ENCODE assay signal across 13 mouse cellular contexts in the genomic region with DNA sequence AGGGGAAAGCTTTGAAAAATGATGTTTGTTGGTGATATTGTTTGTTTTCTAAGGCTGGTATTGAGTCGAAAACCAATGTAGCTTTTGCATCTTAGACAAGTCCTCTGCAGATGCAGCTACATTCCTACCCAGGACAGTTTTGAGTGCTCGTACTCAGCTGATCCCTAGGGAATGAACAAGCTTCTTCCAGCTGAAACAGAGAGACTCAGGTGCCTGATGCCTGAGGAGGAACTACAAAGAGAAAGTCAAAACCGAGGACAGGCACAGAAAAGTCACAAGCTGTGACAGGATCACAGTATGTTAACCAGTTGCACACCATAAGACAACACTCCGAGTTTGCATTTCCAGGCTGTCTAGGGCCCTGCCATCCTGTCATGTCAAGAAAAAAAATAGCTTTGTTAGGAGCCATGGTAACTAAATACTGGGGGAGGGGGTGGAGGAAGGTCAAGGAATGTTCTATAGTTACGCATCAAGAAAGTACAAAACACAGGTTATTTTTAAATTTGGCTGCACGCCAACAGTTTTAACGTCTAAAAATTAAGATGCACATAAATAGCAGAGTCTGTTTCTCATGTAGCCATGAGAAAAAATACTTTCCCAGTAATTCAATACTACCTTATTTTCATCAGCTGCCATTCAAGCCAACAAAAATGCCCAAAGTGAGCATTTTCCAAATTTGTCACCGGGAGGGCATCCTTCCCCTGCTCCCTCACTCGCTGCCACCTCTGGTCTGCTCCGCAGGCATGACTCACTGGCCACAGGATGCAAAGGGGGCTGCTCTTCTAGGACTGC.
A peak's percentile ranks its signal among the peaks of the same experiment; 100 is the strongest.
DNase-seq lines count a peak whose midpoint lies in the region; ATAC-seq and TF ChIP-seq lines count a peak whose summit lies in the region.
"Had no signal": no experiment of that assay in that cellular context is flagged by ENCODE, and none has a peak within 500 bp of the region (broad histone marks: within the 10 kb centered on the region; RNA-seq: fewer than 3 reads in every experiment).

No protein-coding gene starts in this region.

- 28% methylated on average over 10 of the region's 10 CpGs for WGBS in heart, embryonic 15.5 days
- 64% methylated on average over 10 of the region's 10 CpGs for WGBS in midbrain, embryonic 11.5 days
- WGBS in midbrain, embryonic 10.5 days, result 72% methylated on average over 10 of the region's 10 CpGs
- WGBS in cerebellum, adult 2 months, result 32% methylated on average over 10 of the region's 10 CpGs

- H3K4me3 ChIP-seq in heart, embryonic 15.5 days, result no peak overlapping the region
- H3K4me3 ChIP-seq in midbrain, embryonic 11.5 days (ENCODE audit: low read depth, low read length), result no peak overlapping the region
- no peak overlapping the region for H3K4me3 ChIP-seq in midbrain, embryonic 10.5 days
- H3K4me3 ChIP-seq in cerebellum, adult 2 months (replicated peaks; ENCODE audit: insufficient read depth, low read depth, low read length), result no peak overlapping the region
- H3K4me3 ChIP-seq: myocyte had no signal

- peak overlapping the region; percentile 29 for H3K4me2 ChIP-seq in heart, embryonic 15.5 days
- no peak overlapping the region for H3K4me2 ChIP-seq in midbrain, embryonic 11.5 days

- H3K9ac ChIP-seq in heart, embryonic 15.5 days, result peak overlapping the region; percentile 33; the same call in 1 of the 2 replicates
- H3K9ac ChIP-seq in midbrain, embryonic 11.5 days (ENCODE audit: low read length), result no peak overlapping the region
- H3K9ac ChIP-seq: liver, postnatal 0 days had no signal

- H3K27me3 ChIP-seq in heart, embryonic 15.5 days, result no peaks in the 10 kb centered on the region
- no peaks in the 10 kb centered on the region for H3K27me3 ChIP-seq in midbrain, embryonic 11.5 days (ENCODE audit: control insufficient read depth, insufficient read depth, low read length)
- no peaks in the 10 kb centered on the region for H3K27me3 ChIP-seq in midbrain, embryonic 10.5 days (ENCODE audit: low read depth, poor library complexity, severe bottlenecking)
- no peaks in the 10 kb centered on the region for H3K27me3 ChIP-seq in cerebellum, adult 2 months (ENCODE audit: control insufficient read depth, insufficient read depth, low read length)

- no peak for TF ChIP-seq CTCF in cerebellum, adult 2 months (IDR thresholded peaks at IDR 0.05; ENCODE audit: borderline replicate concordance, insufficient read depth, low read depth, low read length)

- DNase-seq in adrenal gland, postnatal 36 days, result peak; percentile 33 to 41
- no peak for DNase-seq in adrenal gland, adult 8-10 months
- DNase-seq in heart, postnatal 4 days, result no peak
- peak; percentile 82 for DNase-seq in midbrain, embryonic 11.5 days (ENCODE audit: low spot score, missing footprints)
- no peak for DNase-seq in midbrain, embryonic 10.5 days (ENCODE audit: low spot score)
- DNase-seq in cerebellum, adult 2 months, result no peak
- DNase-seq: cerebellum, adult 11 months; gastrocnemius, postnatal 14 days; liver, postnatal 0 days had no signal

- H3K9me3 ChIP-seq in heart, embryonic 15.5 days (replicated peaks), result no peaks in the 10 kb centered on the region
- H3K9me3 ChIP-seq in midbrain, embryonic 11.5 days (ENCODE audit: control insufficient read depth, low read length), result no peaks in the 10 kb centered on the region
- H3K9me3 ChIP-seq in midbrain, embryonic 10.5 days (replicated peaks), result no peaks in the 10 kb centered on the region

- no peak for TF ChIP-seq POLR2A in cerebellum, adult 2 months (IDR thresholded peaks at IDR 0.05; ENCODE audit: borderline replicate concordance, insufficient read depth, low read length)

- H3K36me3 ChIP-seq in heart, embryonic 15.5 days, result no peaks in the 10 kb centered on the region
- H3K36me3 ChIP-seq in midbrain, embryonic 11.5 days (ENCODE audit: control insufficient read depth, insufficient read depth, low read length), result no peaks in the 10 kb centered on the region
- no peaks in the 10 kb centered on the region for H3K36me3 ChIP-seq in midbrain, embryonic 10.5 days

- H3K27ac ChIP-seq in heart, embryonic 15.5 days, result peak overlapping the region; percentile 66
- no peak overlapping the region for H3K27ac ChIP-seq in midbrain, embryonic 11.5 days (ENCODE audit: low read depth, low read length)
- H3K27ac ChIP-seq in midbrain, embryonic 10.5 days (replicated peaks), result no peak overlapping the region
- no peak overlapping the region for H3K27ac ChIP-seq in cerebellum, adult 2 months (ENCODE audit: insufficient read depth, low read length)

- ATAC-seq in heart, embryonic 15.5 days (replicated peaks; ENCODE audit: insufficient number of reproducible peaks, insufficient read depth, low FRiP score, low read depth), result no peak
- ATAC-seq in midbrain, embryonic 11.5 days (ENCODE audit: low FRiP score), result peak; percentile 31; the same call in 1 of the 2 replicates
- ATAC-seq in monocyte, adult 5-6 weeks (replicated peaks; ENCODE audit: insufficient number of reproducible peaks, low FRiP score, low TSS enrichment, poor library complexity, severe bottlenecking), result no peak
- ATAC-seq: intestine, postnatal 0 days; liver, postnatal 0 days had no signal

- peaks cover 60% of the 10 kb centered on the region for H3K4me1 ChIP-seq in heart, embryonic 15.5 days (replicated peaks)
- H3K4me1 ChIP-seq in midbrain, embryonic 11.5 days (ENCODE audit: control insufficient read depth, insufficient read depth, low read length), result no peaks in the 10 kb centered on the region
- H3K4me1 ChIP-seq in midbrain, embryonic 10.5 days, result peaks cover 26% of the 10 kb centered on the region
- H3K4me1 ChIP-seq in cerebellum, adult 2 months (ENCODE audit: control insufficient read depth, insufficient read depth, low read length), result no peaks in the 10 kb centered on the region

Comparison
In these comparisons a context has a peak if more than half of its experiments do, and no peak if none do; other contexts are left out.
1. DNase-seq: peak in adrenal gland, postnatal 36 days (2 of 2) and midbrain, embryonic 11.5 days (single experiment); none in adrenal gland, adult 8-10 months (single experiment), heart, postnatal 4 days (single experiment), midbrain, embryonic 10.5 days (single experiment) and cerebellum, adult 2 months (0 of 2).